Mouse (Mus musculus) adrenal gland, adult 8-10 months (tissue): Measurements from ENCODE around the gene Thsd4. TPM values are rescaled to one million over a fixed set of nuclear protein-coding genes. Genes with fewer than 3 reads are reported as not detected.

Experiments used
- DNase-seq: peaks from one replicate; pipeline ENCODE4 v3.0.0; 2022
- total RNA-seq, 4 experiments: library from RNA; stranded (reverse); gene quantifications; 2 replicates each; pipeline ENCODE4 v1.2.4; 2022

The Thsd4 gene
- total RNA-seq, 4 experiments from 2014 or later: 4.2 to 8.1 (median 6.3) TPM

DNA sequence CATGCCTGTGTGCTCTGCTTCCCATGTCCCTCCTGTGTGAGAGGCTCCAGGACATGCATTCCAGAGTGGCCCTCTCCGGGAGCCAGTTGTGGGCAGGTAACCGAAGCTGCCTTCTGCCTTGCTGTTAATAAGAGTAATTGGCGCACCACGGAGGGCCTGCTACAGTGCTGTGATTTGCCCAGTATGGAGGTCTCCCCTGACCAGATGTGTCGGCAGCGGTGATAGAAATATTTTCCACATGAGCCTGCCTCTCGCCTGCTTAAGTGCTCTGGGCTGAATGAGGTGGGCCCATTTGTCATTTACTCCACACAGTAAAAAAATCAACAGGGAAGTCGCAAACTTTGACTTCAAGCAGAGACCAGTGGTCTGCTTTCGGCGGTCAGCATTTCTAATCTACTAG is 382.4 kb downstream of the Thsd4 start:
- no peak for DNase-seq

DNA sequence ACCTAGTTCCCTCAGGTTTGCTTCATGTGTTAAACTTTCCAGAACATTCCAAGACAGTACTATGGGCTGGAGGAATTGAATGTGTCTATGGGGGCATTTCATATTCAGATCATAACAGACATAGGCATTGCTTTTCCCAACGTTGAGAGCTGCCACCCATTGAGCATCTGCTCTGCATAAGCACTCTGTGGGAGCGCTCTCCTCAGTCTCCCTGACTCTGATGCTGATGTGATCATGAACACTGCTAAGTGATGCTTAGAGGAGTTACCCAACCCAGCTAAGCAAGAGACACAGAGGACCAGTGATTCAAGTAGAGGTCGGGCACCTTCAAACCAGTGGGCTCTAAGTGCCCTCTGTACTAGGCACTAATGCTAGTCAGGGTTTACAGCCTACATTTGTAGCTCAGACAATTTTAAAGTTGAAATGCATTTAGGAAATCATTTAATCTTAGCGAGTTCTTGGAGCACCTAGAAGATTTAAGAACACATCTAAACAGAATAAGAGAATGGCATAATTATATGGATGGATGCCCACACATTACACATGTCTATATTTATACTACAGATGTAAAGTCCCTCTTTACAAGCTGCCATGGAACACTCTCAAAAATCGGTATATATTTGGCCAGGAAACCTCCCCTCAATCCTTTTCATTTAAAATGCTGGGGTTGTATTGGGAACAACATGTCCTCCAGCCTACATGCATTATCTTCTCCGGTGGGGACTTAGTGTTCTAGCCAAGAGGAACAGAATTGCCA is 392.4 kb downstream of the Thsd4 start:
- DNase-seq: no peak

DNA sequence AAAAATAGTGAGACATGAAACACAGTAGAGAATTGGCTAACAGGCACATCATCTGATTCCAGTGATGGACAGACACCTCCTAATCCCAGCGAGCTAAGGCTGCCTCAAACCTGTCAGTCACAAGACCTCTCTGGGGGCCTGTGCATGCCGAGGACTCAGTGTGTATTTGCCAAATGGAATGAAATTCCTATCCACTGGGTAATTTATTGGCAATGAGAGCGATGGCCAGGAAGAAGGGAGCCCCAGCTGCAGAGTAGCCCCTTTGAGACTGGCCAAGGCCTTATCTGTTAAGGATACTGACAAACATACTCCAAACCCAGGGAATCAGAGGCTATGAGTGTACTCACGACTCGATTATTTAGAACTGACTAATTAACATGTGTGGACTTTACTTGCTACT is 394.9 kb downstream of the Thsd4 start:
- DNase-seq: no peak

DNA sequence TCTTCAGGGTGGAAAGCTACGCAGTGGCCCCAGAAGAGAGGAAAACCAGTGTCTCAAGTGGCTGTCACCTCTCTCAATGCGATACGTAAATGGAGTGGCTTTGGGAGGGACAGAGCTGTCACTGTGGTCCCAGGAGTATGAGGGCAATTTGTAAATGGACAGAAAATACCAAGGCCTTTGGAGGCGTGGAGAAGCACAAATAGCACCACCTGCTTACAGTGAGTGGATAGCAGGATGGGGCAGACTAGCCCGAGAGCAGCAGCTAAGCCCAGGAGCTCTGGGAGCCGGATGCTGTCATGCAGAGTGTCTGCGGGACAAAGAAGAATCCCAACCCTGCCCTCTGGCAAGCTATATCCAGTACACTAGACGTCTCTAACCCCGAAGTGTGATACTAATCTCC is 397.7 kb downstream of the Thsd4 start:
- DNase-seq: no peak

DNA sequence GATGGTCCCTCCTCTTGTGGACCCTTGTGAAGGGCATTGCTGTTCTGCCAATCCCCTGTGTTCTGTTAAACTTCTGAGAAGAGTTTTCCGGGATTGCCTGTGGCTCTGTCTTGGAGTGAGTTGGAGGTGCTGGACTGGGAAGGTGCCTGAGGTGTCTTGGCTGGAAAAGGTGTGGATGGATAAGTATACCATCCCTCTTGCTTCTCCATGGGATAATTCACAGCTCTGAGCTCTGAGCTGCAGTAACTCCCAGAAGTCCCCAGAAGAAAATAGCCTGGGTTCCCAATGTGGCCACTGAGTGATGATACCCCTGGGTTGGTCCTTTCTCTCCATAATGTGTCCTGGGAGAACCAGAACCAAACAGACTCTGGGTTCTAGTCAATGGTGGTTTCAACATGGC is 398.8 kb downstream of the Thsd4 start:
- DNase-seq: no peak

DNA sequence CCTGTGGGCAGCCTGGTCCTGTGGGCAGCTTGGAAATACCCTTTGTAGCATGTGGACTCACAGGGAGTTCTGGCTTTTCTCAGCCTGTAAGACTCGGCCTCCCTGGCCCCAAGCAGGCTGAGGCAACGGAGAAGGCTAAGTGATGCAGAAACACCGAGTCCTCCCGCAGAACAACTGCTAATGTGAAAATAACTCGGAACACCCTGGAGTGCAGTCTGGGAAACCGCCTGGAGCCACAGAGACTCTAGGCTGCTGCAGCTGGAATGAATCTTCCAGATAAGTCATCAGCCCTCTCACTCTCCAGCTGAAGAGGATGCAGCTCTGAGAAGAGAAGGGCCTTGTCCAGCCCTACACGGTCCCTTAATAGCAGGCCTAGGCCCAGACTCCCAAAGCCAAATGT is 402.0 kb downstream of the Thsd4 start:
- DNase-seq: no peak

DNA sequence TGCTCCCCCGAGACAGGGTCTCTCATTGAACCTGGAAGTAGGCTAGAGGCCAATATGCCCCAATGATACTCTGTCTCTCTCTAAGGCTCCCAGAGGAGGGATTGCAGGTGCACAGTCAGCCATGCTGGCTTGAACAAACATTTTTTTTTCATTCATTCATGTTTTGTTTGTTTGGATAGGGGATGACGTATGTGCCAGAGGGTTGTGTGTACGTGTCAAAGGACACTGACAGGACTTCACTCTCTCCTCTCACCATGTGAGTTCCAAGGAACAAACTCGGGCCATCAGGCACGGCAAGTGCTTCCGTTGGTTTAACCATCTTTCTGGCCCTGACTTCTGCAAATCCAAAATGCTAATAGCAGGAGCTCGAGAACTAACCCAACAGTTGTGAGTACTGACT is 404.0 kb downstream of the Thsd4 start:
- no peak for DNase-seq

DNA sequence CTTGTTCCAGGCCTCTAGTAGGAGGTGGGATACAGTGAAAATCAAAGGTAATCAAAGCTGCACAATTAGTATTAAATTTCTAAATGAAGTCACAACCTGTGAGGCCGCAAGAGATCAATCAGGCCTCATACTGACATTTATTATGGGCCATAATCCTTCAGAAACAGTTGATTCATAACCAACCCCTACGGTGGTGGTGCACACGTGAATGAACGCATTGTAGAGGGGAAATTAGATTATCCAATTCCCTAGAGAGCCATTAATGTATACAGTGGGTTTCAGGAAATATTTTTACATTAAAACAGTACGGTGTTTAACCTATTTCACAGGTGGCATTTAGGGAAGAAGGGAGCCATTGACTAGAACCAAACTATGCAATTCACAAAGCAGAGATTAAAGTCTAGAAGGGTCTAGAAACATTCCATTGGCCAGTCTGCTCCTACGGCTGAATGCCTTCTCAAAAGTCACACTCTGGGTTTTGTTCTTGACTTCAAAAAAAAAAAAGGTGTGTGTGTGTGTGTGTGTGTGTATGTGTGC is 406.1 kb downstream of the Thsd4 start:
- no peak for DNase-seq

DNA sequence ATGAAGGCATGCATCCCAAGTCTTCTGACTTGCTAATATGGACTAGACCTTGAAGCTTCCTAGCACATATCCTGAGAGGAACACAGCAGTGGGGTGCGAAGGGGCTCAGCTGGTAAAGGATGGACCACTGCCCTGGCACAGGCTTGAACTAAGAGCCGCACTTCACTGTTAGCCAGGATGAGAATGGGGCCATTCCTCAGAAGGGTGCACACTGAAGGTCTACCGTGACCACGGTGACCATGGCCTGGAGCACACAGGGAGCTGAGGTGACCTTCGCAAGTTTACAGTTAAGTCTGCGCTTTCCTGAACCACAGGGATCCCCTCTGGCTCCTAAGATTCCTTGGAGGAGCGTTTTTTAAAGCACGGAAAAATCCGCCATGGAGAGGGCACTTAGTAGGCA is 406.5 kb downstream of the Thsd4 start:
- DNase-seq: no peak

DNA sequence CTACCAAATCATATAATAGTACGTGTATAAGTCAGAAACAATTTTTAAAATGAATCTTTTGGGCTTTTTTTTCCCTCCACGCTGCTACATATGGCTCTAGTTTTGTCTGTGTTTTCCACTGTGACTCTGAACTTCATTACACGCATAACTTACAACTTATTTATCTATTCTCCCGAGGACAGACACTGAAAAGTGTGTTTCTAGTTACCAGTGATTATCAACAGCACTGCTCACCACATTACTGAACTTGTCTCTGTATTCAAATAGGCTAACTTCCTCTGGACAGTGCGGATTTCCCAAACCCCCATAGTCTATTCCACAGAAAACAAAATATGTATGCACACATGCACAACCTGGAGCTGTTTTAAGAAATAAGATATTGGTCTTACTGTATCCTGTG is 411.6 kb downstream of the Thsd4 start:
- DNase-seq: no peak

DNA sequence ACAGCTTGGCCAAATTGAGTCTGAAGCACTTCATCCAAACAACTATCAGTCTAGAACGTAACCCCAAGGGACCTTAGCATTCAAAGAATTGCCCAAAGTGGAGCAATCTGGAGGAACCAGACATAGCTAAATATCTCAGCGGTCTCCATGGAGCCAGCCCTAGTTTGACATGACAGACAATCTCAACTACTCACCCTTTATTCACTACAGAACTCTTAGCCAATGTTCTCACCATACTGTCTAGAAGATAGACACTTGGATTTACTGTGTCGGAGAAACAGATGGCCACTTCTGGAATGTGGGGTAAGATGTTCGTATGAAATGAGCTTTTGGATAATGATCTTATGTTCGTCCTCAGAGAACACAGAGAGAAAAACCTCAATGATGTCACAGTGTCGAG is 415.2 kb downstream of the Thsd4 start:
- DNase-seq: no peak

DNA sequence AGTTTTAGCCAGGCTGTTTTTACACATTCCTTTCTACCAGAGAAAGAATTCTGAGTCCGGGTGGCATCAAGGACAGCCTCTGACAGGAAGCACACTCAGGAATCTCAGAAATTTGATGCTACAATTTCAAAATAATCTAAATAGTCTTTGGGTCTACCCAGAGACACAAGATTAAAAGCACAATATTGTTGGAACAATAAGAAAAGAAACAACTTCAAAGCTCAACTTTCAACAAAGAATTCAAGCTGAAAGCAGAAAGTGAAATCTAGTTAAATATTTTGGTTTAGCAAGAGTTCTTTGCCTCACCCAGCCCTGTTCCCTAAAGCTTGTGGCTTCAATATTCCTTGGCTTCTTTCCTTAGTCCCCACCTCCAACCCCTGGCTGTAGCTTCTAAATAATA is 415.7 kb downstream of the Thsd4 start:
- DNase-seq: no peak

DNA sequence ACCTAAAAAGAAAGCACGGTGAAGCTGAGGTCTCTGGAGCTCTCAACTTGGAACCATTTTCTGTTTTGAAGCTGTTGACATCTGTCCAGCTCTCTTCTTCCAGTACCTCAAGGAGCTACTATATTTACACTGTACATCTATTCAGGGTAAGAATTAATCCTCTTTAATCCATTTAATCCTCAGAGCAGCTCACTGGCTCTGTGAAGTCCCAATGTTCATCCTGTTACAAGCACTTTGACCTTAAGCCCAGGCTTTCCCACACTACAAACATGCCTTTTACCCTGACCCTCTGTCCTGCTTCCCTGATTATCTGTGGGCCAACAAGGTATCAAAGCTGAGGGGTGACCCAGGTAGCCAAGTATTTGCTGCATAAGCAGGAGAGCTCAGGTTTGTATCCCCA is 427.6 kb downstream of the Thsd4 start:
- DNase-seq: no peak

DNA sequence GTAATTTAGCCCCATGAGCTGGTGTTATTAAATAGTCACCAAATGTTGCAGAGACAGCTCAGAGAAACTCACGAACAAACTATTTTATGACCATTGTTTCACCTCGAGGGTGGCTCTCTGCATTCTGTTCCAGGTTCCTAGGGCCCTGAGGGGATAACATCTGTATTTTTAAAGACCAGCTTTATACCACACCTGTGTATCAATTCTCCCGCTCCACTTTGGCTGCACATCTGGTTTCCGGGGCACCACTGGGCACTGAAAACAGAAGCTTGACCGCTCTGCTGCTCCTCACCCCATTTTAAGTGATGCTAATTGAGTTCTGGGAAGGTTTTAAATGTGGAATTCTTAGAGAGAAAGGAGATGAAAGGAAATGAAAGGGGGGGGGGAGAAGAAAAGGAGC is 429.4 kb downstream of the Thsd4 start:
- no peak for DNase-seq

DNA sequence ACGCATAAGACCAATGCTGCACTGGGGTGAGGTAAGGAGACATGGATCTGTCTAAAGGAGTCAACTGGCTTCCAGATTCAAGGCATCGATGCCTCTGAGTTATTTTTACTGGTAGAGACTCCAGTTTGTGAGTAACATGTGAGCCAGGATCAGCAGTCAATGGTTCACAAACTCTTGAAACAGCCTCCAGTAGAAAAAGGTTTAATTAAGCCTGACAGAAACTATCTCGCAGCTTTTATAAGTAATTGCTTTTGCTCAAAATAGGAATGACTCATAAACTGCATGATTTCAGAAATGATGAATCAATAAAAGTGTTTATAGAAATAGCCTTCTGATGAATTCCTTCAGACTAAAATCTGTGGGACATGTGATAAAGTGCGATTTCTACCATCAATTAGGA is 432.4 kb downstream of the Thsd4 start:
- no peak for DNase-seq

DNA sequence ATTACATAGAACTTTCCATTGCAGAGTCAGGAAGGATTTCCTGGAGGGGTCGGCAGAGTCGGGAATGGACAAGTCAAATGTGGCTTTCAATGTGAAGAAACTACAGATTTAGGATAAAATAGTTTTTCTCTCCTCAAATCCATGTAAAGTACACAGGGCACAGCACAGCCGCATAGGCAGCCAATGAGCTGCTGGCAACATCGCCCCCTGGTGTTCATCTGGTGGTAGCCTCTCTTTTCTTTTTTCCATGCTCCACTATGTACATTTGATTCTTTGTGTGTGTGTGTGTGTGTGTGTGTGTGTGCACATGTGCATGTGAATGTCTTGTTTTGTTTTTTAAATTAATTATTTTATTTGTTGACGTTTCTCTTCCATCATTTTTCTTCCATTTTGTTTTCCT is 433.7 kb downstream of the Thsd4 start:
- no peak for DNase-seq

DNA sequence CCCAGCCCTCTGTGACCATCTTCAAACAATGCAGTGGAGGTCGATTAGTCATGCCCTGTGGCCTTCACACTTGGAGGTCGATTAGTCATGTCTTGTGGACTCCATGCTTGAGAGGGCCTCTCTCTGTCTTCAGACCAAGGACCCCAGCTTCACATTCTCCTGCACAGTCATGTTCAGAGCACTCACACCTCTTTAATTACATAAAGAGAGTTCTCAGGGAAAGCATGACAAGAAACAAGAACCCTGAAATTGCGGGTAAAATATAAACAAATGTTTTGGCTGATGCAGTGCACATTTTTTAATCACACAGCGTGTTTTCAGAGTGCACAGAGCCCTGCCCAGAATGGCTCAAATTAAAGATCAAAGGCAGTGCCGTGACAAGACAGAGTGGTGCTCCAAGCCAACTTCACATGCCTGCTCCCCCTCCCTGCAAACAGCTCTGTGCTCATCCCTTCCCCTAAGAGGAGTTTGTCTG is 439.7 kb downstream of the Thsd4 start:
- peak; percentile 85 for DNase-seq

DNA sequence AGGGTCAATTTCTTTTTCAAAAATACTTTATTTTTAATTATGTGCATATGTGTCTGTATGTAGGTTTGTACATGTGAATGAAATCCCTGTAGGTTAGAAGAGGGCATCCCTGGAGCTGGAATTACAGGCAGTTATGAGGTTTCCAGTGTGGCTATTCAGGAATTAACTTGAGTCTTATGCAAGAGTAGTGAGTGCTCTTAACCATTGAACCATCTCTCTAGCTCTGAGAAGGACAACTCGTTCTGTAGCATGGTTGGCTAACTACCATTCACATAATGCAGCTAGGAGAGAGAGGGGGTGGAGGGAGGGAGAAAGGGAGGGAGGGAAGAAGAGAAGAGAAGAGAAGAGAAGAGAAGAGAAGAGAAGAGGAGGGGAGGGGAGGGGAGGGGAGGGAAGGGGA is 444.1 kb downstream of the Thsd4 start:
- no peak for DNase-seq

DNA sequence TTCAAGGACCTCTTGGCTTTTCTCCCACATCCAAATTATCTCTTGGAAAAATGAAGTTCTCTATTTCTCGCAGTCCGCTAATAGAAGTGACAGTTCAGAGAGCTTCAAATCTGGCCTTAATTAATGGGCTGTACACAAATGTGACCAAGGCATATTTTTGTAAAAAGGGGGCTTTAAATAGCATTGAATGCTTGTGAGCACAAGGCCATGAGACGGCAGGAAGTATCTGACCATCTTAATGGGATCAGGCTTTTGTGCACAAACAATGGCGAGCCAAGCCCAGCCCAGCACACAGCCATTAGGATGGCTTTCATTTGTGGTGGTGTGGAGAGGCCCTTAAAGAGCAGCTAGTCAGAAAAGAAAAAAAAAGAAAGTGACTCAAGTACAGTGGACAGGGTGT is 445.4 kb downstream of the Thsd4 start:
- no peak for DNase-seq

DNA sequence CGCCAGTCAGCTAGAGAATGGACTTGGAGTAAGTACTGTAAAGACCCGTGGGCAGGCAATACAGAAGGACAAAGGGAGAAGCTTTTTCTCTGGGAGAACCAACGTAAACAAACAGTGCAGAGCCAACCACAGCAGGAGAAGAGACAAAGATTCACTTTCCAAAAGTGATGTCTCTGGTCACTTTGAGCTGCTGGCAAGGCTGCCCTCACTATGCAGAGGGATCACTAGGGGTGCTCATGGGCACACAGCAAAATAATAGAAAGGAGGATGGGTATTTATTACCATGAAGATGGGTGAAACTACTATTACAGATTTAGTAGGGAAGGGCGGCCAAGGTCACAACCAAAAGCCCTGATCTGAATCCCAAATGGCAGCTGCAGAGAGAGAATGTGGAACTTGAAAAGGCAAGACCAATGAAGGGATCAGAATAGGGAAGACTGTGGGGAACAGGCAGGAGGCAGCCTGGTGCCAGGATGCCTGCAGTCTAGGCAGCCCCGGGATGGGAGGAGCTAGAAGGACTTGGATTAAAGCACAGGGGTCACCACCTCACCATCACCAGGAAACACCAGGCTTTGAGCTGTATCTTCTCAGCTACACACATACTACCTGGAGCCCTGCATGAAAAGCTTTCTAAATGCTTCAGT is 450.1 kb downstream of the Thsd4 start:
- DNase-seq: no peak

DNA sequence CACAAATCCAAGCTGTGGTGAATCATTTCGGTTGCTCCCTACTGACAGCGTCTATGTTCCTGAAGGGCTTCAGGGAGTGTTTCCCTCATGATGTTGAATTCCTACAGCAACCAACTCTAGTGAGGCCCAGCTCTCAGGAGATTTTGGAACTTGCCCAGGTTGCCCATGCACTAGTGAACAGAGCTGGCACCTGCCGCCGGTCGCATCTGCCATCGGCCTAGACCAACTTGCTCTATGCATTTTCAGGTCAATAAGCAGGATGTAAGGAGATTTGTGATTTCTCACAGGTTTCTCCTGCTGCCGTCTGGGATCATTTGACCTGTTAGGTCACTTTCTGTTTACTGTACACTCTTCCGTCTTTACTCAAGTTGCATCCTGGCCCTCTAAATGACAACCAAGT is 454.6 kb downstream of the Thsd4 start:
- DNase-seq: no peak

DNA sequence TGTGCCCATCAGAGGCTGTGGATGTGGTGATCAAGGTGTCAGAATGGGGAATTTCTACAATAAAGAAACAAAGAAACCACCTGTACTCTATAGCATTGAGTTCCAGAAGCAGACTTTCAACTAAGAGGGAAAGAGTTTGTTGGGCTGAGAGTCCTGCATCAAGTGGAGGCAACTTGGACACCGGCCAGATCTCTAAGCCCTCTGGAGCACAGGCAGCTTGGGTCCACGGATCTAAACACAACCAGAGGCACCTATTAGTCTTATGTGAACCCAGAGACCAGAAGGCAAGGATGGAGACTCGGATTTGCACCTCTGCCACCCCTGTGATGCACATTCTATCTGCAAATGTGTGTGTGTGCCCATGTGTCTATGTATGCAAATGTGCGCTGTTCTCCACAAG is 456.7 kb downstream of the Thsd4 start:
- no peak for DNase-seq

DNA sequence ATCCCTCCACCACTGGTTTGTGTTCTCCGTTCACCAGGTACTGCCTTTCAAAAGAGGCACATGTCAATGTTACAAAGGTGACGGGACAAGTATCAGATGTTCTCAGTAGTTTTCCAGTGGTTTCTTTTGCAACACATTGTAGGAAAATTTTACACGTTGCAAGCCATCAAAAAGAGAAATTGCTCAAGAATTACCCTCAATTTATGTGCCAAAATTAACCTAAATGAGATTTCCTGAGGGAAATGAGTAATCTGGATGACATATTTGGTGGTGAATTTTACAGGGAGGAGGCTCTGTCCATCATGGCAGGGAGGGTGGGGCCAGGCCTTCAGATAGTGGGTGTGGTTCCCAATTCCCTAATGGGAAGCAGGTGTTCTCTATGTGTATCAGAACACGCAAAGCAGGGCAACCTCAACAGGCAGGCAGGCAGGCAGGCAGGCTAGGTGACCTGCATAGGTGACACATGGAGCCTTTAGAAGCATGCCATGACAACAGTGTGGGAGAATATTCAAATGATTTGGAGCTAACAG is 458.6 kb downstream of the Thsd4 start:
- no peak for DNase-seq

DNA sequence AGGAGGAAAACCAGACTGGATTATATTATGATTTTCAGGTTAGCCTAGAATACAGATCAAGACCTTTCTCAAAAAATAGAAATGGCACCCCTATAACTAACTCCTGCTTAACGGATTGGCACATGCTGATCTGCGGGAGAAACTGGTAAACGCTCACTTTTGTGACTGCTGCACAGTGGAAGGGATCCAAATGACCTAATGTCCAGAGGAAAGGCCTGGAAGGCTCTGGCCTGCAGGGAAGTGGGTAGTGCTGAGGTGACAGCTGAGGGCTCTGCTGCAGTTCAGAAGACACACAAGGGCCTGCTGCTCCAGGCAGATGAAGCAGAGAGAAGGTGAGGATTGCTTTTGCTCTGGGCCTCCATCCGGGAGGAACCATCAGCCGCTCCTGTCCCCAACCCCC is 465.7 kb downstream of the Thsd4 start:
- no peak for DNase-seq
